Mouse (Mus musculus) c-Kit-positive CD71-negative TER-119-negative erythroid progenitor cells, embryonic 14.5 days (primary cell): Measurements from ENCODE around the gene Klhl11.

Experiments
- DNase-seq: peaks from one replicate; pipeline ENCODE4 v3.0.0-alpha.2; 2013; ENCODE audit warnings: low read depth

The Klhl11 gene

GRCm38 (mm10) chr11:100414021-100414913 is 58.3 kb downstream of the Klhl11 start, which contains the start of gene P3h4:
Gene P3h4, minus strand, starts transcription at chr11:100414836.
- DNase-seq: no peak

GRCm38 (mm10) chr11:100413541-100413940 is 59.0 kb downstream of the Klhl11 start:
- DNase-seq: no peak
